Mouse (Mus musculus) lung, adult 18-20 months (tissue): ENCODE measurements around the gene Swap70.
A peak's percentile ranks its signal among the peaks of the same experiment; 100 is the strongest.

ENCODE experiments used
- DNase-seq, 2 experiments: peaks; one replicate each; pipeline ENCODE4 v3.0.0; 2022; ENCODE audit warnings: mixed read lengths in 2 of 2

Swap70 gene

DNA sequence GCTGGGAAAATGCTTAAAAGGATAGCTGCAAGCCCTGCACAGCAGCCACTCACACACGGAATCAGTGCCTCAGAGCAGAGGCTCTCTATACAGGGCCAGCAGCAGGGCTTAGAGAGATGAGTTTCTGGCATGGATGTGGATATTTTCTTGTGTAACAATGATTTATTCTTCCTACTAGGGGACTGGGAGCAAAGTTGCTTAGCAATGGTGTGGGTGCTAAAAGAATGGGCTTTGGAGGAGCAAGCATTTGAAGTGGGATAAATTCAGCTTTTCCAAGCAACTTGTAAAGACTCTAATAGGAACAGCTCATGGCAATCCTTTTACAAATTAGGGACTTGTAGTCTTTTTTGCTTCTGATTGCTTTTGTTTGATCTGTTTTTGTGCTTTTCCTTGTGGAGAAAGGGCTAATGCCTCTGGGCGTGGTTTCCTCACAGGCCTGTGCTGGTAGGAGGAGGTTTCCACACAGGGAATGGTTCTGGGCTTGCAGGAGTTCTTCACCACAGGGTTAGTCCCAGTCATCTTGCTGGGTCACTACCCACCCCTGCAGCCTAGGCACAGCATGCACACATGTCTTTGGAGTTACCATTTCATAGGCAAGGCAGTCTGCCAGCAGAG is 16.4 kb downstream of the Swap70 start:
- DNase-seq: no peak

GRCm38 (mm10) chr7:110239590-110239989 is 18.1 kb downstream of the Swap70 start:
- no peak for DNase-seq

- no peak for DNase-seq
These were observed 20.2 kb downstream of the Swap70 start for GRCm38 (mm10) chr7:110241472-110242289.

GRCm38 (mm10) chr7:110242290-110242581 is 20.7 kb downstream of the Swap70 start:
- no peak for DNase-seq

DNA sequence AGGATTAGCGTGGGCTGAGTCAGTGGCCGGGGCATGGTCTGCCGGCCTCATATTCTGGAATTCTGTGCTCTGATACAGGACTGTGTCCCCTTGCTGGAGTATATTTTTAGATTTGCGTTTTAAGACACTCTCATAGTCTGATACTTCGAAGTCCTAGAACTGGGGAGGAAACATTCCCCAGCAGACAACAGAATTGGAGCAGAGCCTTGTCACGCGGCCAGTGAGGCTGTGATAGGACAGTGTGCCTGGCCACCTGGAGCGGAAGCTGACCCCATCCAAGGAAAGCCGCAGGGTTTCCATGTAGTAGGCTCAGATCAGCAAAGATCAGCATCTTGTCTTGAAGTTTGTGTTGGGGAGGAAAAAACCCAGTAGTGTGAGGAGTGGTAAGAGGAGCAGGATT is 23.6 kb downstream of the Swap70 start:
- no peak for DNase-seq

GRCm38 (mm10) chr7:110246526-110246925 is 25.0 kb downstream of the Swap70 start:
- no peak for DNase-seq

DNA sequence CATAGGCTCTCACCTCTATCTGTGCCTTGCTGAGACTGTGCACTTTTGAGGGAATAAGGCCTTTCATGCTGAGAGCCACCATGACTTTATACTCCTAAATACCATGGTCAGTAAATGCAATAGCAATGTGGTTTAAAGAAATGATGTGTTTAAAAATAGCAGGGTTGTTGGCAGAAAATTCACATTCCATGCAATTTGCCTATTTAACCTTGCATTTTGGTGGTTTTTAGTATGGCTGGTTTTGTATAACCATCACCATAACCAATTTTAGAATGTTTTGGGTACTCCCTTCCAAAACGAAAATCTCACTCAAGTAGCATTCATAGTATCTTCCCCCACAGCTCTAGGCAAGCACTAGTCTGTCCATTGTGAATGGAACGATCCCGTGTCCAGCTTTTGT is 26.3 kb downstream of the Swap70 start:
- no peak for DNase-seq

DNA sequence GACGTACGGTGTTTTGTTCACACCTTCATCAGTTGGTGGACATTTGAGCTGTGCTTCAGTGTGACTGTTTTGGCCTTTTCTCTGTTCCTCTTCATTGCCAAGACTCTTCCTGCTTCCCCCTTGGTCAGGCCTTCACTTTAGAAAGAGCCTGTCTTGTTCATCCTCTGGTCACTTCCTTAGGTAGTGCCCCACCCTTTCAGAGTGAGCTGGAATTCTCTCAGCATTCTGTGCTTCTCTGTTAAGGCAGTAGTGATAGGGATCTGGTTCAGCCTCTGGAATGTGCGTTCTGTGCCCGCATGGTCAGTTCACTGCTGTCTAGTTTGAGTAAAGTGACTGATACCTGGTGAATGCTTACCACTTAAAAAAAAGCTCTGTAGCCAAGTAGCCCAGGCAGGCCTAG is 27.2 kb downstream of the Swap70 start:
- no peak for DNase-seq

DNA sequence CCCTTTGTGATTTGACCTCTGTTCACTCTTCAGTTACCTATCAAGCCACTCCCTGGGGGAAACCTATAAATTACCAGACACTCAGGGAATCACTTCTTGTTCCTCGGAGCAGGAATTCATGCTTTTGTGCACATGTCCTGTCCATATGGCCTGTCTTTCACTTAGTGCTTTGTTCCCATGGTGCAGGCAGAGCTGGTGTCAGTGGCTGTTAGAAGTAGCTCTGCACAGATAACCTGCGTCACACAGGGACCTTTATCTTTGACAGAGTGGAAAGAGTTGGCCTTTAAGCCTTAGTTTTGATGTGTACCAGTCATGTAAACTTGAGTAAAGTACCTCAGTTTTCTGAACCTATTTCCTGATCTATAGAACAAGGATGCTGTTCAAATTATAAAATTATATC is 32.4 kb downstream of the Swap70 start:
- DNase-seq: no peak

DNA sequence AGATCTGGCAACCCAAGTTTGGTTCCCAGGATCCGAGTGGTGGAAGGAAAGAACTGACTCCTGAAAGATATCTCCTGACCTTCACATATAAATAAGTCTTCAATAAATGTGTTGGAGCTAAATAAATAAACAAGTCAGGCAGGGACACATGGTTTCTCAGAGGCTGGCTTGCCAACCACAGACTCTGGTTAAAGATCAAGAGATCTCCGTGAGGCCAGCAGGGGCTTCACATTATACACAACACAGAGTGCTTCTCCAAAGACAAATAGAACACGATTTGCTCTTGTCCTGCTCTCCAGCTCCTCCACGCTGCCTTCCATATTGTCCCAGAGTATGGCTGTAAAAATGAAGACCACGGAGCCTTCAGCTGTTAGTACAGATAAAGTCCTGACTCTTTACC is 32.9 kb downstream of the Swap70 start:
- no peak for DNase-seq

GRCm38 (mm10) chr7:110257059-110257458 is 35.5 kb downstream of the Swap70 start:
- DNase-seq: no peak

DNA sequence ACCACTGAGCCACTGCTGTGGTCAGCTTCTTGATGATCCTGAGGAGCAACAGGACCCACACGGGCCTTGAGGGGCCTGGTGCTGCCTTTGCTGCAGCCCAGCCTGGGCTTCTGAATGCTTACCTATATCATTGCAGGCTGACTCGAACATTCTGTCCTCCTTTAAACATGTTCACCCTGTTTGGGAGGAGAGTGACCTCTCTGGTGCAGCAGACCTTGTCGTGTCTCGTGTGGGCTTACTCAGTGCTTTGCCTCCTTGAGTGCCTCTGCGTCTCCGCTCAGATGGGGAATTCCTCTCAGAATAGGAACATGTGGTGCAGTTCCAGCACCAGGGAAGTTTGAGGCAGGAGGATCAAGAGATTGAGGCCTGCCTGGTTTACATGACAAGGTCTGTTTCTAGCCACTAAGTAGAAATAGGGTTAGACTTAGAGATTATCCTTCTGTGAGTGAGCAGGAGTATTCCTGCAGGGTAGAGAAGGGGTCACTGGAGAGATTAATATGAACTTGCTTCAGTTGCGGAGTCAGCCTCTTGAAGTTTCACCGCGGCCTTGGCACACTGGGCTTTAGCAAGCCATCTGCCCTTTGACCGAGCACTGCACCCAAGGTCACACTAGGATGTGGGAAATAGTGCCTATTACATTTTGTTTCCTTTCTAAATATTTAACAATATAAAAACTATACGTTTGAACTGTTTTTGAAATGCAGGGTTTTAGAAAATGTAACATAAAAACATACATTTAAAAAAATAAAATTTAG is 36.9 kb downstream of the Swap70 start:
- DNase-seq: no peak

DNA sequence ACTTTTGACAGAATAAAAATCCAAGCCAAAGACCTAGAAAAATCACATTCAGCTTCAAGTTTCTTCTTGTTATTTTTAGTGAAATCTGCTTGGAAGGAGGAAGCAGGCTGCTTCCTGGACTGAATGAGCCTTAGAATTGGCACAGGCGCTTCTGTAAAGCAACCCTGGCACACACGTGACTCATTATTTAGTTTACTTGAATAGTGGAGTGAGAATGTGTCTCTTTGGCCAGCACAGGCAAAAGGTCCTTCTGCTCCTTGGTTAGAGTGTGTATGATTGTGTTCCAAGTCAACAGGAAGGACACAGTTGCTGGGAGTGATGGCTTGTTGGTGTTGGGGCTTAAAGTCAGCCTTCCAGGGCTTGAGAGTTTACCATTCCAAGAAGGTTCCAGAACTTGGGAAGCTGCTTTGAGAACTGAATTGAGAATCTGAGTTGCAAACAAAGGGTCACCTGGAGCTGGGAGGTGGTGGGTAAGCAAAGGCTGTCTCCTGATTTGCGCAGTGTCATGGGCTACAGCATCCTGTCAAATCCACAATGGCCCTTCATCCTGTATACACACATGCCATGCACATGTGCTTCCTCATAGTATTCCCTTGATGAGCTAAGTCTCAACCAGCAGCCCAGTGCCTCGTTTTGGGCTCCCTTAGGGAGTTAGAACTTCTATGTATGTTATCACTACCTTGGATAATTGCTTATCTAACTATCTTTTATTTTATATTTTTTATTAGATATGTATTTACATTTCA is 38.6 kb downstream of the Swap70 start:
- DNase-seq: peak; percentile 73 to 85

DNA sequence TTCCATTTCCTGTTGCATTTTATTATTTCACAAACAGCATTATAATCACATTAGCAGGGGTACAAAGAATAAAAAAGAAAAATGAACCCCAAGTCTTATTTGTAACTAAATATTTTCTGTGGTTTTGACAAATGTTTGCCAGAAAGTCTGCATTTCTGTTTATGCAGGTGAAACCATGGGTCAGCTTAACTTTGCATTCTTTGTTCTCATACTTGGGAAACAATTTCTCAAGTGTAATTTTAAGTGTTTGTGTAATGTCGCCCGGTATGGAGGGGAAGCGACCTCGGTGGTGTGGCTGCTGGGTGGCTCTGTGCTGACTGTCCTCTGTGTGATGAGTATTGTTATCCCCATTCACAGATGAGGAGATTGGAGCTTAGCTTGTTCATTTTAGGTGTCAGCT is 40.3 kb downstream of the Swap70 start:
- peak in 1 of 2 experiments; percentile 42 for DNase-seq

- peak in 1 of 2 experiments; percentile 51 for DNase-seq
These were observed 41.1 kb downstream of the Swap70 start for GRCm38 (mm10) chr7:110262661-110263060.

GRCm38 (mm10) chr7:110263474-110263873 is 42.0 kb downstream of the Swap70 start:
- DNase-seq: no peak

GRCm38 (mm10) chr7:110265796-110266195 is 44.3 kb downstream of the Swap70 start:
- peak; percentile 86 to 89 for DNase-seq

- no peak for DNase-seq
These were observed 45.5 kb downstream of the Swap70 start for GRCm38 (mm10) chr7:110267014-110267413.

DNA sequence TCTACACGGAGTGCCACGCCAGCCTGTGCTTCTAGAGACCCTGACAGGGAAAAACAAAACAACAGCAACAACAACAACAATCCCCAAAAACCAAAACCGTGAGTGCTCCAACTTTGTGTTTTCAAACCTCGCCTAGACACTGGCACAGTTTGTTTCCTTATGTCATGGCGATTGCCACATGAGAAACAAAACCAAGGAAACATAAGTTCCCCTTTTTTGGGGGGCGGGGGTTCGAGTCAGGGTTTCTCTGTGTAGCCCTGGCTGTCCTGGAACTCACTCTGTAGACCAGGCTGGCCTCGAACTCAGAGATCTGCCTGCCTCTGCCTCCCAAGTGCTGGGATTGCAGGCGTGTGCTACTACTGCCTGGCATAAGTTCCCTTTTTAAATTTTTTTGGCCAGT is 46.5 kb downstream of the Swap70 start:
- DNase-seq: no peak

DNA sequence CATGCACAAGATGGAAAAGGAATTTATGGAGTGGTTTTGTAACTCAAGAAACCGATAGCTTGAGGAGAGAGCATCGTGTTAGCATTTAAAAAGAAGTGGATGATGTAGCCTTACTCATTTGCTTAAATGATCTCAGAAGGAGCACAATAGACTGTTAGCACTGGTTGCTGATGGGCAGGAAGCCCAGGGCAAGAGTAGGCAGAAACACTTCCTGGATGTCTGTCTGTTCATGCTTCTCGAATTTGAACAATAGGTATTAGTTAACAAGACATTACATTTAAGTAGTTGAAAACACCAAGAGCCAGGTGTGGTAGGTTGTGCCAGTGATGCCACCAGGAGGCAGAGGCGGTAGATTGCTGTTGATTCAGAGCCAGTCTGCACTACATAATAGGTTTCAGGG is 47.0 kb downstream of the Swap70 start:
- no peak for DNase-seq

DNA sequence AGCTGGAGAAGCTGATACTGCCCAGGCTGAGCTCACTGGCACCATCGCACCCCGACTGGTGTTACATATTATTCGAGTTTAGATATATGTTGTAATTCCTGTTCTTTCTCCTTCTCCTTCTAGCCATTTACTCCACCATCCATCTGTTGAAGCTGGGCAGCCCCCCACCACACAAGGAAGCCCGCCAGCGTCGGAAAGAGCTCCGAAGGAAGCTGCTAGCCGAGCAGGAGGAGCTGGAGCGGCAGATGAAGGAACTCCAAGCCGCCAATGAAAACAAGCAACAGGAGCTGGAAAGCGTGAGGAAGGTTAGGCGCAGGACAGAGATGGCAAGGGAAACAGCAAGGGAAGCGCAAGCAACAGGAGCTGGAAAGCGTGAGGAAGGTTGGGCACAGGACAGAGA is 48.3 kb downstream of the Swap70 start:
- no peak for DNase-seq

GRCm38 (mm10) chr7:110270455-110270854 is 48.9 kb downstream of the Swap70 start:
- DNase-seq: no peak

GRCm38 (mm10) chr7:110271814-110272213 is 50.3 kb downstream of the Swap70 start:
- no peak for DNase-seq
